Mouse (Mus musculus) heart, postnatal 10 days (tissue): ENCODE results near the gene Gm49711. TPM values are rescaled to one million over a fixed set of nuclear protein-coding genes. Genes with fewer than 3 reads are reported as not detected.

Experiments used
- DNase-seq, 2 experiments: peaks; one replicate each; pipeline ENCODE4 v3.0.0; 2021
- intact Hi-C: fragments of 180-260 bp; cut with DNase I; formaldehyde crosslinking; loops from one replicate; pipeline ENCODE4 v1.15.1; 2025
- total RNA-seq, 2 experiments: library from RNA; stranded (reverse); gene quantifications; 2 replicates each; pipeline ENCODE4 v1.2.3; 2021

Gm49711 gene
- total RNA-seq = not detected

DNA sequence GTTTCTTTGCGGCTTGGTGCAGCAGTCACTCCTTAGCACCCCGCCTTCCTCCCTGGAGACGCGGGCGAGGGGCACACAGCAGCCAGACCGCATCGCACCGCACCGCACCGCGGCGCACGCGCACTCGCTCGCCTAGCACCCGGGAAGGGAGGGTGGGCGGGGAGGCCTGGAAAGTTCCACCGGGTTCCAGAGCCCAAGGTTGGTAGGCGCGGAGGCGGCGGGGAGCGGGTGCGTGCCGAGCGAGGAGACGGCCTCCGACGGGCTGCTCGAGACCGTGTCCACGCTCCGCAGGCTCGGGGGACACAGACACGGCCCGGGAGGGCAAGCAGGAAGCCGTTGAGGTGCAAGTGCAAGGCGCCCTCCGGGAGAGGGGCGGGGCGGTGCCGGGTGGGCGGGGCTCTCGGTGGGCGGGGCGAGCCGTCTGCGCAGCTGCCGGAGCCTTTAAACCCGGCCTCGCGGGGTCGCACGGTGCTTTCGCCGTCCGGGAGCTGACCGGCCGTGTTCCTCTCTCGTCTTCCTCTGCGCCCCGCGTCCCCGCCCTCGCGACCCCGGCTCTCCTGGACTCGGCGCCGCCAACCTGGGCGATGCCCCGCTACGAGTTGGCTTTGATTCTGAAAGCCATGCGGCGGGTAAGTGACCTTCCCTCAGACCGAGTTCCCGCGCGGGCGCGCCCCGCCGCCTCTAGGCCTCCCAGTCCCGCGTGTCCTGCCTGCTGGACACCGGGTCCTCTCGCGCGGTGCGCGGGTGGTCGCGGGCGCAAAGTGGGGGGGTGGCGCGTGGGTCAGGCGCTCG, at the start of gene Gm49711, which contains the start of the genes Mrps6 and Slc5a3:
TSS of gene Gm49711 (plus strand) at position 465 of the 792 bp plus-strand sequence.
TSS of gene Mrps6 (plus strand) at position 419 of the 792 bp plus-strand sequence.
TSS of gene Slc5a3 (plus strand) at position 471 of the 792 bp plus-strand sequence.
- intact Hi-C loops = loop anchor here (2.0 to 5.0 kb wide), 4 partner anchors 35 to 229 kb away; no protein-coding TSS in a partner anchor
- DNase-seq = peak; percentile 92 to 93

DNA sequence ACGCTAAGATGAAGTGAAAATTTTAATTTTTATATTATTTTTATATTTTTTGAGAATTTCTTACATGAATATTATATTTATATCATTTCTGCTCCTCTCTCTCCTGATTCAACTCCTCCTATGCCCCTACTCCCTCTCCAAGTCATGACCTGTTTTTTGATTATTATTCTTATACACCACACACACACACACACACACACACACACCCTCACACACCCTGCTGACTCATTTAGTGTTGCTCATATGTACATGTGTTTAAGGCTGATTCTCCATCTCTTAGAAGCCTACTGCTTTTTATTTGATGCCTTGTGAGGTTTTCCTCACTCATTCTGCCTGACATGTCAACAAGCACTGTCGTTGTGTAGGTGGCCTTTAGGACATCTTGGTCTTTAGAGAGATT, 48.5 kb upstream of the Gm49711 start:
- intact Hi-C loops = no loop called here
- no peak for DNase-seq

DNA sequence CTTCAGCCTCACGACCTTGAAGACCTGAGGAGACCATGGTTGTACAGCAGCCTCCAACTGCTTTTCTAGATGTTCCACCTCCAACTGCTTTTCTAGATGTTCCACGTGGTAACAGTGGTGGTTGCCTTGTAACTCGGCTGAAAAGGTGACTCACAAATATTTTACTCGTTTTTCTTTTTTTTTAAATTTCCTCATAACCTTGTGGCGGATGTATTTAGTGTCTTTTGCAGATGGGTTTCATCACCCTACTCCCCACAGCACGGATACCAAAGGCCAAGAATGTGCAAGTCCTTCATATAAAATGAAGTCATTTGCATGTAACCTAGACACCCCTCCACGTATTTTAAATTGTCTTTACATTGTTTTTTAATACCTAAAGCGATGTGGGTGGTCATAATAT, 41.3 kb upstream of the Gm49711 start:
- intact Hi-C loops = loop anchor here (5.0 kb wide), 1 partner anchor 49 kb away; no protein-coding TSS in a partner anchor
- DNase-seq = no peak

DNA sequence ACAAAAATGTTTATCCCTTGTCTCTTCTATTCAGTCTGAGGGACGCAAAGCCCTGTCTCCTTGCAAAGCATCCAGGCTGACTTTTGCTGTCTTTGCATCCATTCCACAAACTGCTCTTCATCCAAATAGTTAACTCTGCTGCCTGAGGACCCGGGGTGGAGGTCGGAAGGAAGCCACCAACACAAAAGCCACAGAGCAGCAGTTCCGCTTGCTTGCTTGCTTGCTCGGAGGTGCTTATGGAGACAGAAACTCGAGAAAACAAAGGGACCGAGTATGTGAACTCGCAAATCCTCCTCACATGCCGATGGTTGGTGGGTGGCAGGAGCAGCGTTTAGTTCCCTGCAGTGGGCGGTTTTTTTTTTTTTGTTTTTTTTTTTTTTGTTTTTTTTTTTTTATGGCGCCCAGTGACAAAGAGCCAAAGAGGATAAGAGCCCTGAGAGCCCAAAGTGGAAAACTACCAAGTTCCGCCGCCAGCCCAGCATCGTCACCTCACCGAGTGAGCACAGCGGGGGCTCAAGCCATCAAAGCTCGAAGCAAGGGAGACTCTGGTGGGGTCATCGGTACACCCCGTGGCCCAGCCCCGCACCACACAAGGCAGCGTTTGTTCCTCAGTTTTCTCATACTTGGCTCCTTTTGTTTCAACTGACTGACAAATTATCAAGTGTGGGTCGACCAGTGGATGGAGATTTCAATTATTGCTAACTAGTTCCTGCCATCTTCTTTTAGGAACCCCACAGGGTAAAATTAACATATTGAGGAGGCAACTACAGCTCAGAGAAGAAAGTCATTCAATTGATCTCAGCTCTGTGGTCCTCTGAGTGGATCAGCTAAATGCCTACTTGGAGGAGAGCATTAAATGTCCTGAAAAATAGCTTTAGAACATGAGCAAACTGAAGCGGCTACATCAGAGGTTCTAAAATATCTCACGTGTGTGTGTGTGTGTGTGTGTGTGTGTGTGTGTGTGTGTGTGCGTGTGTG, 38.7 kb upstream of the Gm49711 start:
- peak; percentile 60 to 71 for DNase-seq
- intact Hi-C loops = loop anchor here (5.0 kb wide), 1 partner anchor 52 kb away; no protein-coding TSS in a partner anchor

DNA sequence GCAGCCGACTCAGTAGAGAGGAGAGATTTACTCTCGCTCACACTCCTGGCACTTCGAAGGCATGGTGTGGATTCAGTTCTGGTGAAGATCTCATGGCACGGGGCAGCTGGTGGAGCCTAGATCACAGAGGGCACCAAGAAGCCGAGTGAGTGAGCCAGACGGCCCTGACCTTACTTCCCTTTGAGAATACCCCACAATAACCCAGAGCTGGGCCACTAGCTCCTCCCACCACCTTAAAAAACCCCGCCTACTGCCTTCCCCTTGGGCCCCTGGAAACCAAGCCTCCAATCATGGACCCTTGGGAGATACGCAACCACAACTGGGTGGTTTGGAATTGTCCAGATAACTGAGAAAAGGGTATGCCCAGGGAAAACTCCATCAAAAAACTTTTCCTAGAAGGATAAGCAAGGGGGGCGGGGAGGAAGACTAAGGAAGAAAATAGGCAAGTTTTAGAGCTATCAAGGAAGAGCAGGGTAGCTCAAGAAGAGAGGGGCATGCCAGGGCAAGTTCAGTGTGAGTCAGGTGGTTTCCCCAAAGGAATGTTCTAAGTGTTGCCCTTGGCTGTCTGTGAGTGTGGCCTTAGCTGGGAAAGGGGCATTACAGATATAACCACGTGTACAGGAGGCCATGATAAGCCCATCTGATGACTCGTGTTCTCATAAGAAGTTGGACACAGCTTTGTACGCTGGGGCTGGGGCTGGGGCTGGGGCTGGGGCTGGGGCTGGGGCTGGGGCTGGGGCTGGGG, 36.3 kb upstream of the Gm49711 start:
- intact Hi-C loops = loop anchor here (2.0 kb wide), 2 partner anchors 35 to 87 kb away; no protein-coding TSS in a partner anchor
- no peak for DNase-seq

DNA sequence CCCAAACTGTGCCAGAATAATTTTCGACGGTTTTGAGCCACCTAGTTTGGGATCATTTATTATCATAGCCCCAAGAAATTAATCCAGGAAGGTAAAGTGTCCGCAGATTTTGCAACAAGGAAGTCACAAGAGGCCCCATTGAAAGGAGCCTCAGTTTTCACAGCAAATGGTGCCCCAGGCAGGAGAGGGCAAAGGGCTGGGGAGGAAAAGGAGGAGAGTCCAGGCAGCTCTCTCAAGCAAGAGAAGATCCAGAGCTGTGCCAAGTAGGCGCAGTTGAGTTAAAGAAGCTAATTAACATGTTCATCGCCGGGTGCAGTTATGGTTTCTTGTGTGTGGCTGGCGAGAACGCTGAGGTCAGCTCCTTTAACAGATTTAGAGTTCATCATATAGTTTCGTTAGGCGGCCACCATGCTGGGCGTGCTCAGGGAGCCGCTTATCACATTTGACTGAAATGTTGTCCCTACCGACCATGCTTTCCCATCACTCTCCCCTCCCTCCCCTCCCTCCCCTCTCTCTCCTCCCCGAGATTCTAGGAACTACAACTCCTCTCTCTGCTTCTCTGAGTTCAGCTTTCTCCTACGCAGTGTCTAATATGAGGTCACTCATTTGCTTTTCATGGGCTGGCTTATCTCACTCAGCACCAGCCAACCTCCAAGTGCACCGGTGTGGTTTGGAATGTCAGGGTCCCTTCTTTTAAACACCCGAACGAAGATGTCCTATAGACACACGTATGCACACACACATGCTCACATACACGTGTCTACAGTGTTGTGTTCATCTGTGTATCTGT, 35.4 kb upstream of the Gm49711 start:
- DNase-seq = peak in 1 of 2 experiments; percentile 14

DNA sequence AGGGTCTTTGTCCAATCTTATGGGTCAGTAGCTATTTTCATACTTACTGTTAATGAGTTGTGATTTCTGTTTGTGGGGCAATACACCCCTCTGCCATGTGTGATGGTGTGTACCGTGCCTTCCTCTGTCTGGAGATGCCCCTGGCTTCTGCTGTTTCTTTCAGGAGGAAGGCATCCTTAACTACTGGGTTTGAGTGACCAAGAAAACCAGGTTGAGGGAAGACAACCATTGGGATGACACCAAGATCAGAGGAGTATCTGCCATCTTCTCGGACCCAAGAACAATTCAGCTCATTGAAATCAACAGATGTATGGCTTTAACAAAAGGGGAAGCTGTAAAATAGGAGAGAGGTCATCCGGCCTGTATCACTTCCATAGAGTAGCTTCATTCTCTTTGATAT, 24.8 kb upstream of the Gm49711 start:
- intact Hi-C loops = no loop called here
- no peak for DNase-seq

More for the DNA sequence above, 35.4 kb upstream of the Gm49711 start:
- intact Hi-C loops = loop anchor here (2.0 kb wide), 2 partner anchors 34 to 88 kb away; no protein-coding TSS in a partner anchor

DNA sequence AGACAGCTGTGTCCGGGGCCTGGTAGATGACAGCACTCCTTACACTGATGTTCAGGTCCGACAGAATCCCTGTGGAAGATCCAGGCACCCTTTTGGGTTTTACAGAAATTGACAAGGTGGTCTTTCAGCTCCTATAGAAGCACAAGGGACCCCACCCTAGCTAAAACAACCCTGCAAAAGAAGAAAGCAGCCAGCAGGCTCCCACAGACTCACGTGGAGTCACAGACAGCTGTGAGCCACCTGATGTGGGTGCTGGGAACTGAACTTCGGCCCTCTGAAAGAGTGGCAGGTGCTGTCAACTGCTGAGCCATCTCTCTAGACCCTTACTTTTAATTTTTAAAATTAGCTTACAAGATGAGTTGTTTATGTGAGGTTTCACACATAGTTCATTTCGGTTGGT, 23.4 kb upstream of the Gm49711 start:
- DNase-seq = no peak
- intact Hi-C loops = no loop called here

DNA sequence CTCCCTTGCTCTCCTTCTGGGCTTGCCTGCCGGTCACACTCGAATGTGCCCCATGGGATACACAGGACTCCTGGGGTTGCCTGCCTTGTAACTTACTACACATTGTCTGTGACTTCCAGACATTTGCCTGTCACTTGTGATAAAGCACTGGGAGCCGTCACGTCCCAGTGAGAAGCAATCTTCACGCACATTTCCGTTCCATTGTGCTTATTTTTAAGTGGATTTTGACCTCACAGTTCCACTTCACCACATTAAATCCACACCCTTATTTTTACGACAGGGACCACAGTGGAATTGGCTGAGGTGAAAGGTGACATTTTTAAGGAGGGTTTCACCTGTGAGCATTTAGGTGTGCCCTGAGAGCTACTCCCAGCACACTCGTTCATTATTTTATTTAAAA, 21.4 kb upstream of the Gm49711 start:
- no peak for DNase-seq
- intact Hi-C loops = no loop called here

DNA sequence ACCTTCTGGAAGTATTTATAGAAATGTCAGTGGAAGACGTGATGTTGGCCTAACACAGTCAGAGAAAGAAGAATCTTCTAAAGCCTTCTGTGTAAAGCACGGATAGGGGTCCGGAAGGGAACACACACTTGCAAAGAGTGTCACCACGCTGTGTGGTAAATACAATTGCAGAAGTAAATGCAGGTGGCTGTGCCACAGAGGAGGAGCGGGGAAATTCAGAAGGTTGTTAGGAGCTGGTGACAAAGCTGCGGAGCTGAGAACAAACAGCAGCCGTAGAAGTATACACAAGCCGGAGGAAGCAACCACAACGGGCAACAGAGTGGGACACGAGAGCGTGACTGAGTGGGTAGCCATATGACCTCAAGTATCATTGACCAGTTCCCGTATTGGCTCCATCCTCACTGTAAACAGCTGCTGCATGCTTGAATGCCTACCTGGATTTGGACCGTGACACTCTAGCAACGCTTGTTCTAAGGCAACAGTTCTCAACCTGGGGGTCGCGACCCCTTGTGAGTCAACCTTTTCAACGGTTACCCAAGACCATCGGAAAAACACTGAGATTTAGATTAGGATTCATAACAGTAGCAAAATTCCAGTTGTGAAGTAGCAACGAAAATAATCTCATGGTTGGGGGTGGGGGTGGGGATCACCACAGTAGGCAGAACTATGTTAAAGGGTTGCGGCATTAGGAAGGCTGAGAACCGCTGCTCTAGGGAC, 20.1 kb upstream of the Gm49711 start:
- intact Hi-C loops = no loop called here
- DNase-seq = no peak

DNA sequence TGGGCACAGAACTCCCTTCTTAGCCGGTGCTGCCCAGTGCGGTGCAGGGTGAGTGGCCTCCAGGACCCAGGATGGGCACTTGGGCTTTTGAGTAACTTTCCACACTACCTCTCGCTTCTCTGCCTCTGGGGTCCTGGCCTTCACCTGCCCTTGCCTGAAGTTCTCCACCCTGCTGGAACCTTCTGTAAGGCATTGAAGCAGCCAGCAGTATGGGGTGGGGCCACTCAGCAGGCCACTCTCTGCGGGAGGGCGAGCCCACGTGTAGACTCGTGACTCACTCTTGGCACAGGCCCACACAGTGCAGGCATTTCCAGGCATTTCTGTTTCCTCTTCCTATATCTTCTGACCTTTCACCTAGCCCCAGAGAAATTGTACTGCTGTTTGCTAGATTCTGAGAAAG, 18.7 kb upstream of the Gm49711 start:
- no peak for DNase-seq
- intact Hi-C loops = no loop called here

DNA sequence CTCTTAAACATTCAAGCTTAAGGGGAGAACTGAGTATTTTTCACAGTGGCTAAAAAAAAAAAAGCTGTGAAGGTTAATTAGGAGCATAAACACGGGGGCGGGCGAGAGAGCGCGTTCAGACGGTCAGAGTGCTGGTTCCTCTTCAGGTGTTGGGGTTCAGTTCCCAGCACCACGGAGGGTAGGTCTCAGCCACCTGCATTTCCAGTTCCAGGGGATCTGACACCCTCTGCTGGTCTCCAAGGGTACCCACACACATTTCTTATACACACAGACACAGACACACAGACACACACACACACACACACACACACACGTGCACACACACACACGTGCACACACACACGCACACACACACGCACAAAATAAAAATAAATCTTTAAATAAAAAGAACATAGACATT, 18.1 kb upstream of the Gm49711 start:
- intact Hi-C loops = no loop called here
- no peak for DNase-seq

DNA sequence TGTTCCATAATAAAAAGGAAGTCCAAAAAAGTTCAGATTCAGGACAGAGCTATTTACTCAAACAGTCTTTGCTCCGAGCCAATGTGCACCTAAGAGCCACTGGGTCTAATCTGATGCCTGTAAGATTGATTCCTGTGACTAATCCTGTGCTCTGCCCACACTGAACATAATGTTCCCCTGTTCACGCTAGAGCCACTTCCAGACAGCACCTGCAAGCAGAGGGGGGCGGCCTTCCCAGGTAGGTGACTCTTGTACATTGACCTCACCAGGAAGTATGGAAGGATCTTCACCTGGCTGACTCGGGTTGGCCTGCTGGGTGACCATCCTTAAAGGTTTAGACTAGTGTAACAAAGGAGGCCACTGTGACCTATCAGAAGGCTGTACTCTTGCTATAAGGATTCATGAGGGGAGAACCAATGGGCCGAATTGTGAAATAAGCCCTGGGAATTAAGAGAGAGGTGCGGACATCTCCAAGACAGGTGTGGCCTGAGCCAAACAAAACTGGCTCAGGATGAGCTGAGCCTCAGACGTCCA, 6.3 kb upstream of the Gm49711 start:
- intact Hi-C loops = no loop called here
- no peak for DNase-seq

DNA sequence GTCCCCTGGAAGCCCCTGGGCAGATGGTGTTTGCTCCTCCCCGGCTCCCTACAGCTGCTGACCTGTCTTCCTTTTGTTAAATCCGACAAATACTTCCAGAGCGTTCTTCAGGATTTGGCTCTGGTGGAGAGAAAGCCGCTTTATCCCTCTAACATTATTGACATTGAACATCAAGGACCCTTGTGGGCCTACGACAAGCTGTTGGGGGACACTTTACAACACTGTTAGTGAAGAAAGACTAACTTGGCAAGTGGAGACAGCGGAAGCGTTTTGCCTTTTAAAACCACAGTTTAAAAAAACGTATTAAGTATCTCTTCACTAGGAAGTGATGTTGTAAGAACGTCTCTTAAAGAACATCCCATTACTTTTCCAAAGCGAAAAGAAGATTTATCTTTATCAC, 5.5 kb upstream of the Gm49711 start:
- DNase-seq = no peak
- intact Hi-C loops = no loop called here

DNA sequence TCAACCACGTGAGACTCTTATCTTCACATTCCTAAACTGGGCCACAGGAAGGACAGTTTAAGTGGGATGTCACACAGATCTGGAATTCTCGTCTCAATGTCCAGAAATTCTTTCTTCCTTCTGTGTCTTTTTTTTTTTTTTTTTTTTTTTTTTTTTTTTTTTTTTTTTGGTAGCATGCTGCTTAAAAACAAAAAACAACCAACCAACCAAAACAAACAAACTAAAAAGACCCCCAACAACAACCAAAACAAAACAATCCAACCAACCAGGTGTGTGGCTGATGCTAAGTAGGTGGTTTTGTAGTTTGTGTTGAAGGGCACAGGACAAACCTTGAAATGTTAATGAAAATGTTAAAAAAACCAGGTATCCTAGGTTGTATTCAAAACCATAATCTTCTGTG, 1.4 kb upstream of the Gm49711 start:
- no peak for DNase-seq
- intact Hi-C loops = loop anchor here (2.0 to 5.0 kb wide), 3 partner anchors 34 to 231 kb away; no protein-coding TSS in a partner anchor

DNA sequence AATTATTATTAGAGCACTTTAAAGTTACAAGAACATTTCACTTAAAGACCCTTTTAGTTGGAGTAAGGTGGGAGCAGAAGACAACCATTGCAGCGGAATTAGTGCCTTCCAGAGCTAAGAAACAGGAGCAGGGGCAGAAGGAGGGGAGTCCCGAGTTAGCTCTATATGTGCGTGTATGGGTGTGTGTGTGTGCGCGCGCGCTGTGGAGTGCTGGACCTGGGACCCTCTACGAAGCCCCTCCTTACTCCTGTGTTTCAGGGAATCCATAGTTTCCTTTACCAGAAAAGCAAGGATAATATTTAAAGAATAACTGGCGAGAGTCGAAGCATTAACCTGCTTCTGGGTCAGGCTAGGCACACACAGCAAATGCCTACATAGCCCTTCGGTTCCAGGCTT, 662 bp upstream of the Gm49711 start:
- intact Hi-C loops = loop anchor here (2.0 to 5.0 kb wide), 3 partner anchors 35 to 230 kb away; no protein-coding TSS in a partner anchor
- no peak for DNase-seq

DNA sequence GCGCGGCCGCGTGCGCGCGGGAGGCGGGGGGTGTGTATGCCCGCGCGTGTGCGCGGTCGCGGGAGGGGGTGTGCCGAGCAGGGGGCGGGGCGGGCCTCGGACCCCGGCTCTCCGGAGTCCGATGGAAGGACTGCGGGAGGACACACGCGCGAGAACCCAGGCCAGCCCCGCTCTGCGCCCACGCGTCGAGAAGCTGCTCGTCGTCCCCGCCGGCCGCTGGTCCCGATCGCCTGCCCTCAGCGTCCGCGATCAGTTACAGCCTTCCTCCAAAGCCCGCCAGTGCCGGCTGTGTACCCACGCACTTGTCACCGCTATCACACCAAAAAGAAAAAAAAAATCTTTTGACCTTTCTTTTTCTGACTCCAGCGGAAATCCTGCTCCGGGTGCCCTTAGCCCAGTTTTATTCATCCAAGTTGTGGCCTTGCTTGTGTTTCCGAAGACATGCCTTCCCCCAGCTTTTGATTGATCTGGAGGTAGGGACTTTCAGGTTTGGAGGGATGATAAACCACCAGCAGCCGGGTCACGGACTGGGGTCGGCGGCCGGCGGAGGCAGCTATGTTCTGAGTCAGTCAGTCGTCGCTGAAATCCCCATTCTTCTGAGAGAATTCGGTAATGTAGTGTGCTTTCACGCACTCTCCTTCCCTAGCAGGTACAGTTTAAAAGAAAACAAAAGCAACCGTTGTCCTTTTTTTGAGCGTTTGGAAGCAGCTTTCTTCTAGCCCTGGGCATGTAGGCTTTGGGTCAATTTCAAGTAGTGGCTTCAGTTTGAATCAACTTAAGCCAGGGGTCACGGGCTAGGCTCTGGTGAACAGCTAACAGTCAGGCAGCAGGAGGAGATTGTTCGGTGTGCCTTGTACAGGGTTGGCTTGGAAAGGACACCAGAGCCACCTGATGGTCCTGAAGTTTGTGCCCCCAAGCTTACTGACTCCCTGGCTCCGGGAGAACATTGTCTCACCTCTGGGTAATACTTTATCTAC, 816 bp downstream of the Gm49711 start:
- peak; percentile 25 to 27 for DNase-seq
- intact Hi-C loops = loop anchor here (2.0 to 5.0 kb wide), 3 partner anchors 92 to 228 kb away; no protein-coding TSS in a partner anchor
